8 mouse cellular contexts compared by ENCODE assay signal in genomic region chr9:32940111-32940813, GRCm38 (mm10).
A peak's percentile ranks its signal among the peaks of the same experiment; 100 is the strongest.
DNase-seq lines count a peak whose midpoint lies in the region; ATAC-seq lines count a peak whose summit lies in the region.

No protein-coding gene starts in this region.

- peak; percentile 61 for ATAC-seq in activated CD4-positive, CD25-positive, alpha-beta regulatory T cell, adult 4 months
- ATAC-seq in common myeloid progenitor, adult 5-6 weeks (replicated peaks; ENCODE audit: low read depth, poor library complexity, severe bottlenecking): peak; percentile 96
- peak; percentile 92 for ATAC-seq in megakaryocyte, adult 5-6 weeks (ENCODE audit: poor library complexity, severe bottlenecking)

- DNase-seq in gastrocnemius, postnatal 10 days: peak; percentile 74
- DNase-seq in induced T-regulatory cell, adult 2 months (ENCODE audit: low read depth): peak; percentile 94
- DNase-seq in left cerebral cortex, adult 8-10 months (ENCODE audit: low spot score in 2 of 2): peak; percentile 26 to 62
- DNase-seq in right cerebral cortex, adult 2 months (ENCODE audit: low spot score in 2 of 2): peak; percentile 80 to 90
- DNase-seq in urinary bladder, postnatal 10 days (ENCODE audit: low spot score): peak; percentile 20

Comparison
In these comparisons a context has a peak if more than half of its experiments do, and no peak if none do; other contexts are left out.
1. Peak in every context shown above with its lines: DNase-seq and ATAC-seq.
2. DNase-seq: peak in every context shown above with its lines; median percentile 94 in induced T-regulatory cell, adult 2 months; 85 in right cerebral cortex, adult 2 months; 74 in gastrocnemius, postnatal 10 days; 44 in left cerebral cortex, adult 8-10 months; 20 in urinary bladder, postnatal 10 days.